Mouse (Mus musculus): ENCODE results near the gene Osbpl3. TPM values are rescaled to one million over a fixed set of nuclear protein-coding genes. Genes with fewer than 3 reads are reported as not detected.
A peak's percentile ranks its signal among the peaks of the same experiment; 100 is the strongest.
"Not testable (repeated sequence)": the region's sequence is repeated elsewhere in the genome, so short reads cannot be mapped to it uniquely, and the experiment has no call there.

The Osbpl3 gene
- polyA plus RNA-seq, 1 experiment from 2014 or later = 4.1 TPM

DNA sequence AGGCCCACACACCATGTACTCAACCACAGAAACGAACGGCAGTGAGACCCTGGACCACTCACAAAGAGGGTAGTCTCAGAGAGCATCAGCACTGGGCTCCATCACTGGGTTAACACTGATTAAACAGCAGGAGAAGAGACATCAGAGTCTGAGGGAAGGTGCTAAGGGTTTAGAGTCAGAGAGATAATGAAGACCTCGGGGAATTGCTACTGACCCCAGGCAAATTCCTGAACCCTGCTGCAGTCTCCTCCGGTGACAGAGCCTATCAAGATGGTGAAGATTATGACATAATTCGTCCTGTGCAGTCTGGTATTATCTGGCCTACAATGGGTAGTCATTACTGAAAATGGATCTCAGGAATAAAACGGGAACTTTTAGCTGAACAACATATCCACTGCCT lies 2.4 kb downstream of the Osbpl3 start:
- Histone ChIP-seq H3K27me3 (ENCODE audit: insufficient read depth, low read length) (peaks cover 6% of the 10 kb centered on the region; the same call in 1 of the 2 replicates), H3K9ac (no peak overlapping the region), H3K4me1 (ENCODE audit: insufficient read depth) (no peaks in the 10 kb centered on the region; the same call in 1 of the 2 replicates), H3K9me3 (ENCODE audit: low read depth, low read length) (no peaks in the 10 kb centered on the region), H3K4me2 (no peak overlapping the region), H3K36me3 (ENCODE audit: insufficient read depth) (no peaks in the 10 kb centered on the region), H3K4me3 (ENCODE audit: low read depth, low read length) (no peak overlapping the region), H3K27ac (ENCODE audit: low read depth) (no peak overlapping the region)
- ATAC-seq (ENCODE audit: insufficient read depth) = no peak
- 51% methylated on average over 6 of the region's 6 CpGs for WGBS
- TF ChIP-seq CTCF (IDR thresholded peaks at IDR 0.05; ENCODE audit: low read depth) = no peak
- no peak for DNase-seq

DNA sequence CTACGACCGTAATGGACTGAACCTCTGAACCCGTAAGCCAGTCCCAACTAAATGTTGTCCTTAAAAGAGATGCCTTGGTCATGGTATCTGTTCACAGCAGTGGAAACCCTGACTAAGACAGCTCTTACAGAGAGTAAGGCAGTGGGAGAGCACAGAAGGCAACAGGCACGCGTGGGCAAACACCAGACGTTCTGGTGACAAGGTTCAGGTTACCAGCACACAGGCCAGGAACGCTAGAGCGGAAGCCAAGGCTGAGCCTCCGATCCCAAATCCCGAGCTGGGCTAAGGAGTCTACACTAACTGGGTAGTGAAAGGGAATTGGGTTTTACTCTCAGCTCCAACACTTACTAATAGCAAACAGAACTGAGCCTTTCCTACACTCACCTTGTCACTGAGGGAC lies 3.8 kb downstream of the Osbpl3 start:
- Histone ChIP-seq H3K4me1 (ENCODE audit: insufficient read depth) (no peaks in the 10 kb centered on the region; the same call in 1 of the 2 replicates), H3K27ac (ENCODE audit: low read depth) (no peak overlapping the region), H3K4me3 (ENCODE audit: low read depth, low read length) (no peak overlapping the region), H3K4me2 (no peak overlapping the region), H3K27me3 (ENCODE audit: insufficient read depth, low read length) (peaks cover 6% of the 10 kb centered on the region; the same call in 1 of the 2 replicates), H3K9me3 (ENCODE audit: low read depth, low read length) (no peaks in the 10 kb centered on the region), H3K36me3 (ENCODE audit: insufficient read depth) (no peaks in the 10 kb centered on the region), H3K9ac (no peak overlapping the region)
- no peak for ATAC-seq (ENCODE audit: insufficient read depth)
- no peak for DNase-seq
- TF ChIP-seq CTCF (IDR thresholded peaks at IDR 0.05; ENCODE audit: low read depth) = no peak
- 85% methylated on average over 10 of the region's 10 CpGs for WGBS

- ATAC-seq (ENCODE audit: insufficient read depth) (no peak), DNase-seq (no peak)
- Histone ChIP-seq H3K27me3 (ENCODE audit: insufficient read depth, low read length) (no peaks in the 10 kb centered on the region), H3K4me1 (ENCODE audit: insufficient read depth) (no peaks in the 10 kb centered on the region), H3K27ac (ENCODE audit: low read depth) (no peak overlapping the region), H3K4me2 (no peak overlapping the region), H3K9ac (no peak overlapping the region), H3K9me3 (ENCODE audit: low read depth, low read length) (no peaks in the 10 kb centered on the region), H3K4me3 (ENCODE audit: low read depth, low read length) (no peak overlapping the region), H3K36me3 (ENCODE audit: insufficient read depth) (no peaks in the 10 kb centered on the region)
- no peak for TF ChIP-seq CTCF (IDR thresholded peaks at IDR 0.05; ENCODE audit: low read depth)
- WGBS = 72% methylated on average over 2 of the region's 2 CpGs
Measured at GRCm38 (mm10) chr6:50445616-50446015, 10.4 kb downstream of the Osbpl3 start.

- no peaks in the 10 kb centered on the region for H3K27me3 ChIP-seq (ENCODE audit: insufficient read depth, low read length)
- WGBS = 73% methylated on average over 5 of the region's 5 CpGs
- H3K9me3 ChIP-seq (ENCODE audit: low read depth, low read length) = no peaks in the 10 kb centered on the region
- H3K9ac ChIP-seq = no peak overlapping the region
- H3K27ac ChIP-seq (ENCODE audit: low read depth) = peak overlapping the region; percentile 48; the same call in 1 of the 2 replicates
- H3K4me3 ChIP-seq (ENCODE audit: low read depth, low read length) = no peak overlapping the region
- no peaks in the 10 kb centered on the region for H3K36me3 ChIP-seq (ENCODE audit: insufficient read depth)
- H3K4me2 ChIP-seq = no peak overlapping the region
- no peak for TF ChIP-seq CTCF (IDR thresholded peaks at IDR 0.05; ENCODE audit: low read depth)
- peak; percentile 63 for DNase-seq
- H3K4me1 ChIP-seq (ENCODE audit: insufficient read depth) = no peaks in the 10 kb centered on the region
- peak; percentile 44 for ATAC-seq (ENCODE audit: insufficient read depth)
Measured at GRCm38 (mm10) chr6:50440966-50441862, 14.8 kb downstream of the Osbpl3 start.

DNA sequence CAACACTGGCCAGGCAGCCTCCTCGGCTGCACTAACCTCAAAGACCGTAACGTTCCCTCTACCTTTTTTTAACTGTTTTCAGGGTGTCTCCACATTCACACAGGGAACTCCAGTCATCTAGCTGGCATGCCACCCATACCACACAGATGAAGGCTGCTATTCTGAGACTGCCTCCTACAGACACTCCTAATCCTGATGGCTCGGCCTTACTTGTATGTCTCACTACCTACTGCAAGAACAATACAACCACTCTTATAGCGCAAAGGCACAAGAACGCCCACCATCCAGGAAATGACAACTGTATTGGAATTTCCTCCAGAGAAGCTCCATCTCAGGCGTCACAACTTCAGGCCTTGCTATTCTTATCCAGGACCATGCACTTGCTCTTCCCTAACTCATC lies 15.8 kb downstream of the Osbpl3 start:
- Histone ChIP-seq H3K9me3 (ENCODE audit: low read depth, low read length) (no peaks in the 10 kb centered on the region), H3K4me3 (ENCODE audit: low read depth, low read length) (no peak overlapping the region), H3K4me2 (no peak overlapping the region), H3K4me1 (ENCODE audit: insufficient read depth) (no peaks in the 10 kb centered on the region), H3K27me3 (ENCODE audit: insufficient read depth, low read length) (no peaks in the 10 kb centered on the region), H3K36me3 (ENCODE audit: insufficient read depth) (no peaks in the 10 kb centered on the region), H3K27ac (ENCODE audit: low read depth) (no peak overlapping the region), H3K9ac (no peak overlapping the region)
- WGBS = 90% methylated on average over 7 of the region's 7 CpGs
- no peak for DNase-seq
- no peak for ATAC-seq (ENCODE audit: insufficient read depth)
- TF ChIP-seq CTCF (IDR thresholded peaks at IDR 0.05; ENCODE audit: low read depth) = no peak

GRCm38 (mm10) chr6:50438900-50439299 lies 17.1 kb downstream of the Osbpl3 start:
- not testable (repeated sequence) for H3K27me3 ChIP-seq (ENCODE audit: insufficient read depth, low read length); H3K36me3 ChIP-seq (ENCODE audit: insufficient read depth); DNase-seq; H3K4me2 ChIP-seq; H3K9ac ChIP-seq; H3K4me1 ChIP-seq (ENCODE audit: insufficient read depth); H3K9me3 ChIP-seq (ENCODE audit: low read depth, low read length); H3K27ac ChIP-seq (ENCODE audit: low read depth); ATAC-seq (ENCODE audit: insufficient read depth); H3K4me3 ChIP-seq (ENCODE audit: low read depth, low read length)
- WGBS = 86% methylated on average over 4 of the region's 4 CpGs

GRCm38 (mm10) chr6:50437815-50438214 lies 18.2 kb downstream of the Osbpl3 start:
- ATAC-seq (ENCODE audit: insufficient read depth) = no peak
- H3K36me3 ChIP-seq (ENCODE audit: insufficient read depth) = no peaks in the 10 kb centered on the region
- no peak overlapping the region for H3K4me3 ChIP-seq (ENCODE audit: low read depth, low read length)
- TF ChIP-seq CTCF (IDR thresholded peaks at IDR 0.05; ENCODE audit: low read depth) = no peak
- H3K4me2 ChIP-seq = no peak overlapping the region
- no peaks in the 10 kb centered on the region for H3K4me1 ChIP-seq (ENCODE audit: insufficient read depth)
- DNase-seq = no peak
- no peak overlapping the region for H3K27ac ChIP-seq (ENCODE audit: low read depth)
- no peaks in the 10 kb centered on the region for H3K27me3 ChIP-seq (ENCODE audit: insufficient read depth, low read length)
- H3K9me3 ChIP-seq (ENCODE audit: low read depth, low read length) = no peaks in the 10 kb centered on the region
- WGBS = 92% methylated on average over 2 of the region's 2 CpGs
- no peak overlapping the region for H3K9ac ChIP-seq
